ENCODE assay signal across 27 mouse cellular contexts in genomic region chr5:104325029-104325428, GRCm38 (mm10). TPM values are rescaled to one million over a fixed set of nuclear protein-coding genes. Genes with fewer than 3 reads are reported as not detected.
"Had no signal": no experiment of that assay in that cellular context is flagged by ENCODE, and none has a peak within 500 bp of the region (broad histone marks: within the 10 kb centered on the region; RNA-seq: fewer than 3 reads in every experiment).

Gene Mepe, plus strand, starts transcription at chr5:104325329.

- DNase-seq: heart, postnatal 10 days; heart, postnatal 14 days; heart, postnatal 4 days; kidney, adult 11 months; kidney, adult 18-20 months; kidney, adult 2 months; kidney, adult 8-10 months; kidney, adult 9 months; kidney, postnatal 10 days; kidney, postnatal 14 days; kidney, postnatal 25 days; kidney, postnatal 36 days; kidney, postnatal 4 days; layer of hippocampus, adult 9-11 months; layer of hippocampus, postnatal 36 days had no signal

RNA-seq across cellular contexts. Expression of gene Mepe, which starts in this region (rescaled TPM):
- total RNA-seq: heart, postnatal 10 days; heart, postnatal 14 days; heart, postnatal 25 days; heart, postnatal 4 days; hematopoietic stem cell, adult 5-6 weeks; hindbrain, postnatal 0 days; layer of hippocampus, adult 18-20 months; layer of hippocampus, adult 2 months; layer of hippocampus, adult 8-10 months; layer of hippocampus, postnatal 10 days; layer of hippocampus, postnatal 14 days; layer of hippocampus, postnatal 25 days; layer of hippocampus, postnatal 36 days; left cerebral cortex, adult 18-20 months; left cerebral cortex, adult 2 months; left cerebral cortex, adult 8-10 months had no signal
